Comparison of ENCODE assay signal across 23 mouse cellular contexts in the genomic region with DNA sequence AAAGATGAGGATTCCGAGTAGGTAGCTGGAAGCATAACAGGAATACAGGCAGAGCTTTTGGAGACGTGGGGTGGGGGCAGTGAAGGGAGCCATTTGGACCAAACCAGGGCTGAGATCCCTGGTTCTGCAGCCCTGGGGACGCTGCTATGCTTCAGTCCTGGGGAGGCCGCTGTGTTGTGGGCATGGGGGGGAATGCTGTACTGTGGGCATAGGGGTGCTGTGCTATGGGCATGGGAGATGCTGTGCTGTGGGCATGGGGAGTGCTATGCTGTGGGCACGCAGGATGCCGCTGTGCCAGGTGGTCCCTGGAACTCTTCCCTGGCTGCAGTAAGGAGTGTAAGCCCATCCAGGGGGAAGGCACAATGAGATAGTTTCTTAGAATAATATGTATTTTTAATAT.
"Had no signal": no experiment of that assay in that cellular context is flagged by ENCODE, and none has a peak within 500 bp of the region (broad histone marks: within the 10 kb centered on the region; RNA-seq: fewer than 3 reads in every experiment).

No protein-coding gene starts in this region.

- H3K4me2 ChIP-seq: heart, embryonic 12.5 days; hindbrain, embryonic 13.5 days; hindbrain, embryonic 15.5 days; intestine, embryonic 15.5 days; limb, embryonic 12.5 days had no signal

- H3K9ac ChIP-seq: heart, embryonic 12.5 days; hindbrain, embryonic 13.5 days; hindbrain, embryonic 15.5 days; intestine, embryonic 15.5 days; limb, embryonic 12.5 days had no signal

- DNase-seq: gastrocnemius, adult 2 months; gastrocnemius, postnatal 10 days; gastrocnemius, postnatal 25 days; heart, adult 18-20 months; heart, postnatal 10 days; heart, postnatal 4 days; kidney, adult 18-20 months; kidney, adult 8-10 months; kidney, postnatal 10 days; kidney, postnatal 25 days; kidney, postnatal 4 days had no signal

- H3K9me3 ChIP-seq: heart, embryonic 10.5 days; heart, embryonic 12.5 days; hindbrain, embryonic 13.5 days; hindbrain, embryonic 15.5 days; intestine, embryonic 15.5 days; limb, embryonic 10.5 days; limb, embryonic 12.5 days had no signal

- H3K4me3 ChIP-seq: gastrocnemius, adult 2 months; heart, embryonic 10.5 days; heart, embryonic 12.5 days; hindbrain, embryonic 13.5 days; hindbrain, embryonic 15.5 days; intestine, embryonic 15.5 days; layer of hippocampus, adult 2 months; left cerebral cortex, adult 2 months; limb, embryonic 10.5 days; limb, embryonic 12.5 days had no signal

- H3K27ac ChIP-seq: gastrocnemius, adult 2 months; heart, embryonic 10.5 days; hindbrain, embryonic 13.5 days; hindbrain, embryonic 15.5 days; intestine, embryonic 15.5 days; layer of hippocampus, adult 2 months; left cerebral cortex, adult 2 months; limb, embryonic 10.5 days; limb, embryonic 12.5 days had no signal

- H3K4me1 ChIP-seq: intestine, embryonic 15.5 days had no signal

- ATAC-seq: forebrain, embryonic 16.5 days; inflammation-experienced regulatory T-cells, adult 6 months; intestine, embryonic 15.5 days; intestine, postnatal 0 days had no signal

- H3K27me3 ChIP-seq: hindbrain, embryonic 13.5 days; hindbrain, embryonic 15.5 days; intestine, embryonic 15.5 days; limb, embryonic 12.5 days had no signal

- H3K36me3 ChIP-seq: heart, embryonic 10.5 days; heart, embryonic 12.5 days; hindbrain, embryonic 13.5 days; hindbrain, embryonic 15.5 days; intestine, embryonic 15.5 days; limb, embryonic 10.5 days; limb, embryonic 12.5 days had no signal
